Mouse (Mus musculus): ENCODE results near the gene Hist1h1c. TPM values are rescaled to one million over a fixed set of nuclear protein-coding genes. Genes with fewer than 3 reads are reported as not detected.

Gene Hist1h1c
- total RNA-seq, 2 experiments from 2014 or later, result 188 to 1,447 TPM

DNA sequence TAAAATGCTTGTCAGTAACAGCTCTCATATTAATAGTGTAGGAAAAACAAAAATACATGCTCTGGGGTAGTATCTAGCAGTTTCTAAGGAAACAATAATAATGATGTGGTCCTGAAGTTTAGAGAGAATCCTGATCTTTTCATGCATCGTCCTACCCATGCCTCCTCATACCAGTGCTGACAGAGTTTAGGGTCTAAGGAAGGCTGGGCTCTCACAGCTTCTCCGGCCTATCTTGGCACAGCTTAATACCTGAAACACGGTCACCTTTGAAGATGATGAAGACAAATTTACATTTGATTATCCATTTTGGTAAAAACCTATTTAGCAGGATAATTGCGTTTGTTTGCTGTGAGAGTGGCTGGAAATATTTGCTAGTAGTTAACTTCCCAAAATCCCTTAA lies 5.4 kb downstream of the Hist1h1c start:
- no peak for ATAC-seq (replicated peaks; ENCODE audit: low FRiP score, poor library complexity, severe bottlenecking)

- ATAC-seq (replicated peaks; ENCODE audit: low FRiP score, poor library complexity, severe bottlenecking), result 0 out of 2 replicates have a peak, but pooled peaks have one; percentile 5
Observed at GRCm38 (mm10) chr13:23744421-23745380, 6.1 kb downstream of the Hist1h1c start.

GRCm38 (mm10) chr13:23745381-23746161 lies 7.0 kb downstream of the Hist1h1c start, which contains the start of gene Hist1h3c:
TSS of gene Hist1h3c (minus strand) at chr13:23745602.
- peak; percentile 64 for ATAC-seq (replicated peaks; ENCODE audit: low FRiP score, poor library complexity, severe bottlenecking)

DNA sequence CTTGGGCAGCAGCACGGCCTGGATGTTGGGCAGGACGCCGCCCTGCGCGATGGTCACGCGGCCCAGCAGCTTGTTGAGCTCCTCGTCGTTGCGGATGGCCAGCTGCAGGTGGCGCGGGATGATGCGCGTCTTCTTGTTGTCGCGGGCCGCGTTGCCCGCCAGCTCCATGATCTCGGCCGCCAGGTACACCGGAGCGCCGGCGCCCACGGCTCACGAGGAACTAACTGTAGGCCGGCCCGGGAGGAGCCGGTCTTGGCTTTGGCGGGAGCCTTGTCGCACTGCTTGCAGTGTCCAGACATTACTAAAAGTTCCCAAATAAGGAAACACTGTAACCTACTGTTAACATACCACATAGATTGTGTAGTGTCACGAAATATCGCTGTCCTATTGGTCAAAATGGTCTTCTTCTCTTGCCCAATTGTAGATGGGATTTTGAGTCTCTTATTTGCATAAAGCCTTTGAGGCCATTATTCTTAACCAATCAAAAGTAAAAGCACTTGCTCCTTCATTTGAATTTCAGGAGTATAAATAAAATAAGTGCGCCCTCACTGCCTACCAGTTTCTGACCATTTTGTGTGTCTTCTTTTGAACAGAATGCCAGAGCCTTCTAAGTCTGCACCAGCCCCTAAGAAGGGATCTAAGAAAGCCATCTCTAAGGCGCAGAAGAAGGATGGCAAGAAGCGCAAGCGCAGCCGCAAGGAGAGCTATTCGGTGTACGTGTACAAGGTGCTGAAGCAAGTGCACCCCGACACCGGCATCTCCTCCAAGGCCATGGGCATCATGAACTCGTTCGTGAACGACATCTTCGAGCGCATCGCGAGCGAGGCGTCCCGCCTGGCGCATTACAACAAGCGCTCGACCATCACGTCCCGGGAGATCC lies 7.8 kb downstream of the Hist1h1c start, which contains the start of gene Hist1h2bb:
Gene Hist1h2bb, plus strand, starts transcription at position 534 of the 880 bp plus-strand sequence.
- ATAC-seq (replicated peaks; ENCODE audit: low FRiP score, poor library complexity, severe bottlenecking), result peak; percentile 76

DNA sequence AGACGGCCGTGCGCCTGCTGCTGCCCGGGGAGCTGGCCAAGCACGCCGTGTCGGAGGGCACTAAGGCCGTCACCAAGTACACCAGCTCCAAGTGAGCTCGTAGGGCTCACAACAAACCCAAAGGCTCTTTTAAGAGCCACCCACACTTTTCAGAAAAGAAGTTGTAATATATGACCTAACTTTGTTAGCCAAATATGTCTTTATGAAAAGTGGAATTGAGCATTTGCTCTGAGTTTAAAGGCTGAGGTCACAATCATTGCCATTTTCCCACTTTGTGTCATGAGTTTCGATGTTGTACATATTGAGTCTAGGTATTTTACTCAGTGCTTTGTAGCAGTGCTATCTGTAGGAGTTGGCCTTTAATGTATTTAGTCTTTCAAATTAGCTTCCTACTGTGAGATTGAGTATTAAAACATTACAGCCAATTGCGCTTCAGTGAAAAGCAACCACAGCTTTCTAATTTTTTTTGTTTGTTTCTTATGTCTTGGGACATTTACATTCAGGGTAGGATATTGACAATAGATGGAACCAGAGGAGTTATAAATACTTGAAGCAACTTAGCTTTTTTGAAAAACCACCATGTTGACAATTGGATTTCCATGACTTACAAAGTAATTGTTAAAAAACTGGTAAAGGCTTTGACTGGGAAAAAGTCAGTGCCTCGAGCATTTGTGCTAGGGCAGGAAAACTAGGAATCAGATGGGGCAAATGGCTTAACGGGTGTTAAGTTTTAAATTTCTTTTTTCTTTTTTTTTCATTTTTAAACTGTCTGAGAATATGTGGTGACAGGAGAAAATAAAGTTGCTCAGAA lies 8.7 kb downstream of the Hist1h1c start:
- 0 out of 2 replicates have a peak, but pooled peaks have one; percentile 9 for ATAC-seq (replicated peaks; ENCODE audit: low FRiP score, poor library complexity, severe bottlenecking)

DNA sequence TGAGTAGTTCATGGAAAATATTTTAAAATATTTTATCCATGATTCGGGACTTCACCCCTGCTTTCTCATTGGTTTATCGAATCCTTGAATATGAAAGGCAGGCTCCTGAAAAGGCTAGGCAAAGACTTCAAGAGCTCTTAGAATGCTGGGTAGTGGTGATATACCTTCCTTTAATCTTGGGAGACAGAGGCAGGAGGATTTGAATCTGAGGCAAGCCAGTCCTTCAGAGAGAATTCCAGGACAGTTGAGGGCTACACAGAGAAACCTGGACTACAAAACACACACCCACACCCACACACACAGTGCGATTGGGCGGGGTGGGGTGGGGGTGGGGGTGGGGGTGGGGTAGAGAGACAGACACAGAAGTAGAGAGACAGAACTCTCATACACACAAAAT lies 9.3 kb downstream of the Hist1h1c start:
- no peak for ATAC-seq (replicated peaks; ENCODE audit: low FRiP score, poor library complexity, severe bottlenecking)

GRCm38 (mm10) chr13:23749563-23750121 lies 11.0 kb downstream of the Hist1h1c start:
- no peak for ATAC-seq (replicated peaks; ENCODE audit: low FRiP score, poor library complexity, severe bottlenecking)

GRCm38 (mm10) chr13:23750839-23751477 lies 12.3 kb downstream of the Hist1h1c start, which contains the start of gene Hist1h2ab:
TSS of gene Hist1h2ab (plus strand) at chr13:23751126.
- ATAC-seq (replicated peaks; ENCODE audit: low FRiP score, poor library complexity, severe bottlenecking), result peak; percentile 63

DNA sequence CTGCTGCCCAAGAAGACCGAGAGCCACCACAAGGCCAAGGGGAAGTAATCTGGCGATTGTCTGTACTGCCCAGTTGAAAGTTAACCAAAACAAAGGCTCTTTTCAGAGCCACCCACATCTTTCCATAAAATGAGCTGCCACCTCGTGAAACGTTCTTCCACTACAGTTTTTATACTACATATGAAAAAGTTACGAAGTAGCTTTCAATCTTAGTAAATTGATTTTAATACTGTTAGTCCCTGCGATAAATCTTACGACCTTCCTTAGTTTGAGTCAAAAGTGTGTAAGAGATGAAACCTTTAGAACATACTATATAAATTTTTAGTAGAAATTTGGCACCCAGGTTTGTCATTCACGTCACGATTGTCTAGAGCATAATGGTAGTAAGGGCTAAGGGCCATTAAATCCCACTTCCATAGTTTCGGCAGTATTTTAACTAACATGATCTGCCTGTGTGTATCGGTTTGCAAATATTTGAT lies 12.9 kb downstream of the Hist1h1c start:
- ATAC-seq (replicated peaks; ENCODE audit: low FRiP score, poor library complexity, severe bottlenecking), result peak; percentile 13; the same call in 1 of the 2 replicates

DNA sequence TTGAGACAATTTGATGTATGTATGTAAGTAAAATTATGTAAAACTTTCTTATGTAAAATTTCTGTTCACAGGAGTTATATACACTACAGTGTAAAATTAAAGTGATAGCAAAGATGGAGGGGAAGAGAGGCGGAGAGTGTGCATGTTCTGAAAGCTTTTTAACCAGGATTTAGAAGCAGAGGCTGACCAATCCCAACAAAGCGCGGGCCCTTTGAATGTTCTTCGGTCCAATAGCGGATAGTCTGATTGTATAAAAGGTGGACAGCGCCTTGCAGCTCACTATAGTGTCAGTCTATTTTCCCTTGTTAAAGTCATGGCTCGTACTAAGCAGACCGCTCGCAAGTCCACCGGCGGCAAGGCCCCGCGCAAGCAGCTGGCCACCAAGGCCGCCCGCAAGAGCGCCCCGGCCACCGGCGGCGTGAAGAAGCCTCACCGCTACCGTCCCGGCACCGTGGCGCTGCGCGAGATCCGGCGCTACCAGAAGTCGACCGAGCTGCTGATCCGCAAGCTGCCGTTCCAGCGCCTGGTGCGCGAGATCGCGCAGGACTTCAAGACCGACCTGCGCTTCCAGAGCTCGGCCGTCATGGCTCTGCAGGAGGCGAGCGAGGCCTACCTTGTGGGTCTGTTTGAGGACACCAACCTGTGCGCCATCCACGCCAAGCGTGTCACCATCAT lies 13.6 kb downstream of the Hist1h1c start, which contains the start of gene Hist1h3b:
Gene Hist1h3b, plus strand, starts transcription at position 201 of the 675 bp plus-strand sequence.
- ATAC-seq (replicated peaks; ENCODE audit: low FRiP score, poor library complexity, severe bottlenecking), result peak; percentile 67

GRCm38 (mm10) chr13:23752742-23753172 lies 14.1 kb downstream of the Hist1h1c start:
- ATAC-seq (replicated peaks; ENCODE audit: low FRiP score, poor library complexity, severe bottlenecking), result no peak

DNA sequence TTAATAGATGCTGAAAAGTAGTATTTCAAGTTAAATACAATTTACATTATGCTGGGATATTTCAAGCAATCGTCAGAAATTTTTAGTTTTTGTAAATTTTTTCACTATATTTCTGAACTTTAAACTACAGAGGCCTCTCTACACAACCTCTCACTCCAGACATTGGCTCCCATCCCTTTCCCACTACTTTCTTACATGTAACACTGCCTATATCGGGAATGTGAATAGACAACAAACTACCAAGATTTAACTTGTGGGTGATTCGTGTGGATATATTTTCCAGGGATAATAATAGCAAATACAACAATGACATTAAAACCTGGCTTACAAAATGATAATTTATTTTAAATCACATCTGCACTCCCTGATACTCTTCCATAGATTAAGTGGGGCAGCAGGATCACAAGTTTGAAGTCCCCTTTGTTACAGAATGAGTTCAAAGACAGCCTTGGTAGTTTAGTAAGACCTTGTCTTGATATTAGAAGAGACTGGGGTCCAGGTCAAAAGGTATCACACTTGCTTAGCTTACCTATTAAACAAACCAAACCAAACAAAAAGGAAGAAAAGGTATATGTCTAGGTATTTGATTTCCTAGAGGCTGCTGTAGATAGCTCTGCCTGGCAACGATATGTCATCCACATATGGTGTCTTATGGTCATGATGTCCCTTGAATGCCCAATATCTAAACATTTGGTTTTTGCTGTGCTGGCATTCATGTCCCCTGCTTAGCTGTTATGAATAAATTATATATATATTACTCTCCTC lies 14.9 kb downstream of the Hist1h1c start:
- no peak for ATAC-seq (replicated peaks; ENCODE audit: low FRiP score, poor library complexity, severe bottlenecking)

DNA sequence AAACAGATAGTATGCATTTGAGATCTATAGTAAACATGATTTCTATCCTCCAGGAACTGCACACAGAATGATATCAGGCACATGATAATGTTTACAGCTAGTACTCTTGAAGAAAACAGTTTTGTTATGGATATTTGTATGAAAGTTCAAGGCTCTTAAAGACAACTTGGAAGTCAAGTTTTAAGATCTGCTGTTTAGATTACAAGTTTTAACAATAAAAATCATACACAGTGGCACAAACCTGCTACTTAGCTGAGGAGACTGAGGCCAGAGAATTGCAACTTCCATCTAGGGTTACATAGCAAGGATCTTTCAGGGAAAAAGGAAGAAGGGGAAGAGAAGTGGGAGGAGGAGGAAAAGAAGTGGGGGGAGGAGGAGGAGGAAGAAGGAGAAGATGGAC lies 16.4 kb downstream of the Hist1h1c start:
- no peak for ATAC-seq (replicated peaks; ENCODE audit: low FRiP score, poor library complexity, severe bottlenecking)

- peak; percentile 61 for ATAC-seq (replicated peaks; ENCODE audit: low FRiP score, poor library complexity, severe bottlenecking)
Observed at GRCm38 (mm10) chr13:23756790-23757189, 18.2 kb downstream of the Hist1h1c start, which contains the start of gene Hist1h4b. TSS of gene Hist1h4b (plus strand) at chr13:23757013.

- peak; percentile 32 for ATAC-seq (replicated peaks; ENCODE audit: low FRiP score, poor library complexity, severe bottlenecking)
Observed at GRCm38 (mm10) chr13:23757211-23757773, 18.7 kb downstream of the Hist1h1c start.

DNA sequence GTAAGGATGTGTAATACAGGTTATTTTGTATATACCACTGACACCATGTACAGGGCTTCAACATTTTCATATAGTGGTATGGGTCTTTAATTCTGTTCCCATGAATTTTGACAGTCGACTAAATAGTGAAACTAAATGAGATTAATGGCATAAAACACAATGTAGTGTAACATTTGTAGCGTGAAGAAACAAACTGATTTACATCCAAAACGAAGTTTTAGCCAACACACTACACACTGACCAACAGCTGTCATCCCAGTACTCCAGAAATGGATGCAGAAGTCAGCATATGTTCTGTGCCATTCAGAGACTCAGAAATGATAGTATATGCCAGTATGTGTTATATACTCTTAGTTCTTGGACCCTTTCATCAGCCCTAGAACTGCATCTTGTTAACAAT lies 19.3 kb downstream of the Hist1h1c start:
- no peak for ATAC-seq (replicated peaks; ENCODE audit: low FRiP score, poor library complexity, severe bottlenecking)

Measured in erythroblast, adult 5-6 weeks (primary cell).